Mouse (Mus musculus): Measurements from ENCODE around the gene Adnp.

GRCm38 (mm10) chr2:168243278-168243677 is 36.4 kb upstream of the Adnp start:
- TF ChIP-seq POLR2A (IDR thresholded peaks at IDR 0.05; ENCODE audit: borderline replicate concordance, low read depth, low read length) (no peak), CTCF (IDR thresholded peaks at IDR 0.05; ENCODE audit: low read depth, low read length) (no peak)
